Mouse (Mus musculus) gastrocnemius, adult 2 months (tissue): Measurements from ENCODE around the gene Pitpnb. TPM values are rescaled to one million over a fixed set of nuclear protein-coding genes. Genes with fewer than 3 reads are reported as not detected.

Experiments
- DNase-seq: peaks from one replicate; pipeline ENCODE4 v3.0.0; 2022
- H3K27ac ChIP-seq: fragments of 200-600 bp; 2 replicates; pipeline ENCODE4 v1.8.1; 2022; ENCODE audit warnings: mild to moderate bottlenecking
- H3K4me3 ChIP-seq: fragments of 200-600 bp; 2 replicates; pipeline ENCODE4 v1.8.1; 2022; ENCODE audit warnings: mild to moderate bottlenecking, moderate library complexity
- CTCF ChIP-seq: fragments of 200-600 bp; IDR thresholded peaks from 2 replicates; pipeline ENCODE4 v1.8.1; 2022; ENCODE audit warnings: antibody characterized with exemption, mild to moderate bottlenecking, moderate library complexity
- intact Hi-C: fragments of 180-260 bp; cut with DNase I; formaldehyde crosslinking; loops from one replicate; pipeline ENCODE4 v1.15.1; 2025
- total RNA-seq, 2 experiments: library from RNA; stranded (reverse); gene quantifications; 2 replicates each; pipeline ENCODE4 v1.2.3; 2021

Pitpnb gene
- total RNA-seq, 2 experiments from 2014 or later: 20.7 to 25.8 TPM

GRCm38 (mm10) chr5:111414192-111414591, 83.6 kb downstream of the Pitpnb start:
- peak; percentile 87 for TF ChIP-seq CTCF
- DNase-seq: peak; percentile 89
- H3K27ac ChIP-seq: 0 out of 2 replicates have a peak overlapping the region, but pooled peaks have one; percentile 10
- no peak overlapping the region for H3K4me3 ChIP-seq
- intact Hi-C loops: loop anchor here (2.0 kb wide), 3 partner anchors 209 to 739 kb away; no protein-coding TSS in a partner anchor

GRCm38 (mm10) chr5:111414770-111415249, 84.2 kb downstream of the Pitpnb start:
- Histone ChIP-seq H3K27ac (no peak overlapping the region), H3K4me3 (no peak overlapping the region)
- DNase-seq: no peak
- no peak for TF ChIP-seq CTCF
- intact Hi-C loops: loop anchor here (2.0 to 5.0 kb wide), 4 partner anchors 208 to 738 kb away; no protein-coding TSS in a partner anchor

GRCm38 (mm10) chr5:111415575-111415974, 85.0 kb downstream of the Pitpnb start:
- DNase-seq: no peak
- H3K4me3 ChIP-seq: peak overlapping the region; percentile 98
- intact Hi-C loops: loop anchor here (2.0 to 5.0 kb wide), 4 partner anchors 207 to 737 kb away; no protein-coding TSS in a partner anchor
- no peak overlapping the region; the same call in 1 of the 2 replicates for H3K27ac ChIP-seq
- no peak for TF ChIP-seq CTCF

- no peak for DNase-seq
- H3K4me3 ChIP-seq: peak overlapping the region; percentile 98
- intact Hi-C loops: loop anchor here (5.0 kb wide), 1 partner anchor 386 kb away; no protein-coding TSS in a partner anchor
- peak overlapping the region; percentile 92 for H3K27ac ChIP-seq
- TF ChIP-seq CTCF: peak; percentile 34
Measured at GRCm38 (mm10) chr5:111416048-111416447, 85.5 kb downstream of the Pitpnb start.

- peak; percentile 12; the same call in 1 of the 2 replicates for TF ChIP-seq CTCF
- peak; percentile 95 for DNase-seq
- intact Hi-C loops: loop anchor here (5.0 kb wide), 1 partner anchor 386 kb away; no protein-coding TSS in a partner anchor
- H3K4me3 ChIP-seq: peak within 1 kb of the TSS; percentile 98
- H3K27ac ChIP-seq: peak within 1 kb of the TSS; percentile 92
Measured at GRCm38 (mm10) chr5:111416591-111417374, 86.2 kb downstream of the Pitpnb start, which contains the start of gene Mn1. TSS of gene Mn1 (plus strand) at chr5:111417362.

GRCm38 (mm10) chr5:111417378-111418131, 87.0 kb downstream of the Pitpnb start:
- intact Hi-C loops: loop anchor here (1.0 to 5.0 kb wide), 2 partner anchors 115 to 385 kb away; no protein-coding TSS in a partner anchor
- DNase-seq: peak; percentile 71
- peak overlapping the region; percentile 92 for H3K27ac ChIP-seq
- H3K4me3 ChIP-seq: peak overlapping the region; percentile 98
- TF ChIP-seq CTCF: no peak

GRCm38 (mm10) chr5:111418202-111419120, 87.9 kb downstream of the Pitpnb start:
- Histone ChIP-seq H3K27ac (peak overlapping the region; percentile 92), H3K4me3 (peak overlapping the region; percentile 98)
- TF ChIP-seq CTCF: no peak
- intact Hi-C loops: loop anchor here (1.0 to 5.0 kb wide), 2 partner anchors 114 to 384 kb away; no protein-coding TSS in a partner anchor
- peak; percentile 79 for DNase-seq

GRCm38 (mm10) chr5:111419121-111419881, 88.7 kb downstream of the Pitpnb start:
- Histone ChIP-seq H3K27ac (peak overlapping the region; percentile 92), H3K4me3 (peak overlapping the region; percentile 98)
- TF ChIP-seq CTCF: no peak
- intact Hi-C loops: loop anchor here (5.0 kb wide), 1 partner anchor 383 kb away; no protein-coding TSS in a partner anchor
- peak; percentile 60 for DNase-seq

GRCm38 (mm10) chr5:111420011-111420691, 89.6 kb downstream of the Pitpnb start:
- peak overlapping the region; percentile 92 for H3K27ac ChIP-seq
- intact Hi-C loops: loop anchor here (5.0 kb wide), 1 partner anchor 87 kb away; no protein-coding TSS in a partner anchor
- DNase-seq: peak; percentile 65
- peak overlapping the region; percentile 98 for H3K4me3 ChIP-seq
- TF ChIP-seq CTCF: no peak

- intact Hi-C loops: loop anchor here (5.0 kb wide), 1 partner anchor 86 kb away; no protein-coding TSS in a partner anchor
- peak overlapping the region; percentile 98 for H3K4me3 ChIP-seq
- H3K27ac ChIP-seq: peak overlapping the region; percentile 92
- no peak for TF ChIP-seq CTCF
- no peak for DNase-seq
Measured at GRCm38 (mm10) chr5:111420896-111421295, 90.3 kb downstream of the Pitpnb start.
